Mouse (Mus musculus) embryo, embryonic 9.5 days (tissue): ENCODE results near the gene Phf23.

Source experiments
- DNase-seq: peaks from one replicate; pipeline ENCODE4 v3.0.0-alpha.2; 2017; ENCODE audit errors: extremely low spot score

Phf23 gene

GRCm38 (mm10) chr11:70021264-70022132, 25.9 kb downstream of the Phf23 start:
- peak; percentile 100 for DNase-seq

GRCm38 (mm10) chr11:70023481-70024150, 28.0 kb downstream of the Phf23 start:
- DNase-seq: peak; percentile 68

GRCm38 (mm10) chr11:70024151-70024514, 28.6 kb downstream of the Phf23 start:
- no peak for DNase-seq

- peak; percentile 81 for DNase-seq
Observed at GRCm38 (mm10) chr11:70026689-70027088, 31.1 kb downstream of the Phf23 start.

GRCm38 (mm10) chr11:70027397-70027796, 31.8 kb downstream of the Phf23 start:
- no peak for DNase-seq

GRCm38 (mm10) chr11:70028401-70029129, 33.0 kb downstream of the Phf23 start:
- DNase-seq: no peak

GRCm38 (mm10) chr11:70029130-70029801, 33.7 kb downstream of the Phf23 start:
- DNase-seq: peak; percentile 97

GRCm38 (mm10) chr11:70029829-70030550, 34.4 kb downstream of the Phf23 start:
- no peak for DNase-seq

- no peak for DNase-seq
Observed at GRCm38 (mm10) chr11:70030651-70031320, 35.2 kb downstream of the Phf23 start.

GRCm38 (mm10) chr11:70031321-70031670, 35.7 kb downstream of the Phf23 start:
- no peak for DNase-seq

- no peak for DNase-seq
Observed at GRCm38 (mm10) chr11:70038174-70038573, 42.6 kb downstream of the Phf23 start.

GRCm38 (mm10) chr11:70039631-70040030, 44.1 kb downstream of the Phf23 start:
- DNase-seq: no peak

- DNase-seq: no peak
Observed at GRCm38 (mm10) chr11:70040184-70040583, 44.6 kb downstream of the Phf23 start.

- DNase-seq: no peak
Observed at GRCm38 (mm10) chr11:70042309-70043085, 46.9 kb downstream of the Phf23 start.

GRCm38 (mm10) chr11:70043665-70044064, 48.1 kb downstream of the Phf23 start:
- DNase-seq: no peak

GRCm38 (mm10) chr11:70045435-70045834, 49.9 kb downstream of the Phf23 start:
- no peak for DNase-seq

- no peak for DNase-seq
Observed at GRCm38 (mm10) chr11:70049366-70049765, 53.8 kb downstream of the Phf23 start.
